Mouse (Mus musculus): ENCODE results near the gene Narfl.

- TF ChIP-seq CTCF (IDR thresholded peaks at IDR 0.05; ENCODE audit: low read depth), result no peak
- no peak for TF ChIP-seq EP300 (IDR thresholded peaks at IDR 0.05; ENCODE audit: low read depth)
These were observed 1.9 kb downstream of the Narfl start for GRCm38 (mm10) chr17:25775318-25776062.
